Mouse (Mus musculus): ENCODE measurements around the gene Gm28051.

Gene Gm28051

GRCm38 (mm10) chr12:102683438-102683837 lies 74.1 kb downstream of the Gm28051 start:
- DNase-seq = no peak

DNA sequence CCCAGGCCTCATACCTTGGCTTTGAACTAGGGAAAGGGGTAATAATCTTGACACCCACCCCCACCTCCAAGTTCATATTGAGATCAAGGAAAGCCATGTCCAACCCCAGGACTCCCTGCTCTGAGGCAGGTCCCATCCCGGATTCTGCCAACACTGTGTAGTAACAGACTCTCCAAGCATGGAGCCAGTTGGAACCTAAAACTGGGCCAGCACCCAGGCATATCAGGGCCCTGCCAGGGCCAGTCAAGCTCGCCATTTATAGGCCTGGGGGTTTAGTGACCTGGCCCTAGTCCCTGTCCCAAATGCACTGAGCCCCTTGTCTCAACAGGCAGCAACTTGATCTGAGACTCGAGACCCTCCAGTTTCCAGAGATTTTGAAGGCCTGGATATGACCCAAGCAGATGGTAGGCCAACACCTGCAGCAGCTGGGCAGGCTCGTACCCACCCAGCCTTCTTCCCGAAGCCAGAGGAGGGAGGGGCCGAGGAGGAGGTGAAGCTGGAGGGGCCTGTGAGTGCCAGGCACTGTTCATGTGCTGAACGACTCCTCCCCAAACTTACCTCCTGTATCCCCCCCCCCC lies 74.8 kb downstream of the Gm28051 start:
- DNase-seq = no peak

GRCm38 (mm10) chr12:102682085-102682484 lies 75.5 kb downstream of the Gm28051 start:
- no peak for DNase-seq

DNA sequence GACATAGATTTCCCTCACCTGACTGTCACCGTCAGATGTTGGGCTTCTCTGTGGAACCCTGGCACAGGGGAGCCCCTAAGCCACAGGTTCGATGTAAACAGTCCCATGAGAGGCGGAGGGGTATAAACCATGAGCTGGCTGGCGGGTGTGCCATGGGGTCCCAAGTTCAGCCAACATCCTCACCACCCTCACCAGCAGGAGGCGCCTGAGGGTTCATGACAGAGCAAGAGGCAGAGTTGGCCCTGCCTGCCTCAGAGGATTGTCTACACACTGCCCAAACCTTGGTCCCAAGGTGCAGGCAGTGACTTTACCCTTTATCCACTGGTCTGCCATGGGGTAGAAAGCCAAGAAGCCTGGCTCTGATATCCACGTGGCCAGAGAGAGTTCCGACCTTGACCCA lies 76.0 kb downstream of the Gm28051 start:
- no peak for DNase-seq

DNA sequence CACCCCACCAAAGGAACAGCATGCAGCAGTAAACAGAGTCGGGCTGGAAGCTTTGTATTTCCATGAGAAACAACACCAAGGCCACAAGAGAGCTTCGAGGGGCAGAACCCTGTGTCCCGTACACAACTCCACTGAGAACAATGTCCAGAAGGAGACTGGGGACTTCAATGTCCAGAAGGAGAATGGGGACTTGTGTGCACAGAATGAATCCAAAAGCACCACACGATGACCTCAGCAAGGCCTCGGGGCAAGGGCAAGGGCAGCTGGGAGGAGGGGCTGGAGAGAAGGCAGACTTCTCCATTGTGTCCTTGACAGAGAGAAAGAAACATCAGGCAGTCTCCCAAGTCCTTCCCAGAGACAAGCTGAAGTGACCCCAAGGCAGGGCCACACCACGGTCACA lies 78.7 kb downstream of the Gm28051 start:
- DNase-seq = no peak

DNA sequence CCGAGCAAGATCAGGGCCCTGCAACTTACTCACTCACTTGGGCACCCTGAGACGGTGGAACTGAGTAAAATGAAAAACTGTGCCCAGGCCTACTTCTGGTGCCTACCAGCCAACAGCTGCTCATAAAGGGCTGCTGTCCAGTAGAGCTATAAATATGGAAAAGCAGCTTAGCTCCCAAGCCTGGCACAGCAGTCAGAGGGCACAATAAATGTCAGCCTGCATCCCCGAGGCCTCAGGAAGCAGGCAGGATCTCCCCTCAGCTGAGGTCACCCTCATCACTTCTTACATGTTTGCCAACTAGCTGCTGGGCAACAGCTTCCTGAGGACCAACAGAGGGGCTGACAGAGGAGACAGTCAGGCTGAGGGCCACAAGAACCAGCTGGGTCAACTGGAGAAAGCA lies 80.5 kb downstream of the Gm28051 start:
- DNase-seq = no peak

- DNase-seq = no peak
These were observed 83.0 kb downstream of the Gm28051 start for GRCm38 (mm10) chr12:102674556-102674955.

GRCm38 (mm10) chr12:102674123-102674522 lies 83.4 kb downstream of the Gm28051 start:
- no peak for DNase-seq

GRCm38 (mm10) chr12:102672857-102673839 lies 84.4 kb downstream of the Gm28051 start:
- no peak for DNase-seq

DNA sequence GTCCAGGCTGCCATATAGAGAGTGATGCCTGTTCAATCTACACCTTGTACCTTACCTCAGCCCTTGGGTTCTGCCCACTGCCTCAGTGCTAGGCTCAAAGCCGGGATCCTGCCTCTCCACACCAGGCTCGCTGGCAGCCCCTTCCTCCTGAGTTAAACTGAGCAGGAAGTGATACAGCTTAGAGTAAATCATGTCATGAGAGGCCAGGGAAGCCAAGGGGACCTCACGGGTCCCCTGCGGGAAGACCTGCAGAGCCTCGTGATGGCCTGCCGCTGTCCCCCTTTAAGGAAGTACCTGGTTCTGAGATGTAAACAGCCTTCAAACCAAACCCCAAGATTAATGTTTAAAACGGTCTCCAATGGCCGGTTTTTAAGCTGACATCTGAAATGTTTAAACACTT lies 85.4 kb downstream of the Gm28051 start:
- no peak for DNase-seq

GRCm38 (mm10) chr12:102670848-102671247 lies 86.7 kb downstream of the Gm28051 start:
- DNase-seq = no peak

Measured in right cerebral cortex, postnatal 25 days (tissue).